Mouse (Mus musculus): ENCODE results near the gene Gps2. TPM values are rescaled to one million over a fixed set of nuclear protein-coding genes. Genes with fewer than 3 reads are reported as not detected.

Gene Gps2
- polyA plus RNA-seq, 1 experiment from 2014 or later = 125 TPM

DNA sequence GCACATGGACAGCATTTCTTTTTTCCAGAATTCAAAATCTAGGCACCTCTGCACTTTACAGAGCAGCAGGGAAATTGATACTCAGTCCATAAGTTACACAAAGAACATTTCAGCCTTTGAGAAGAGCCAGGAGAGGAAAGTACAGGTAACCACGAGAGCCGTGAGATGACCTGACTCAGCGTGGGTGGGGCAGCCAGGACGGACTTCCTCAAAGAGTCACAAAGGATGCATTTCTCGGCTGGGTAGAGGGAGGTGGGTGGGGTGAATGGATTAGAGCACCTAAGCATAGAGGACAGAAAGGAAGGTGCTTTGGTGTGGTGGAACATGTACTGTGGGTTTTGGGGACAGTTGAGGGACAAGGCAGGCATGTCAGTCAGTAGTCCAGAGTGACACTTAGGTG, 48.2 kb downstream of the Gps2 start:
- no peak overlapping the region for H3K27ac ChIP-seq
- H3K4me3 ChIP-seq = no peak overlapping the region
- H3K4me2 ChIP-seq = no peak overlapping the region
- peaks cover 89% of the 10 kb centered on the region for H3K27me3 ChIP-seq (replicated peaks)
- no peaks in the 10 kb centered on the region for H3K9me3 ChIP-seq (replicated peaks)
- H3K9ac ChIP-seq = no peak overlapping the region
- H3K36me3 ChIP-seq = no peaks in the 10 kb centered on the region
- 13% methylated on average over 5 of the region's 5 CpGs for WGBS (ENCODE audit: insufficient replicate concordance)
- no peak for ATAC-seq
- peaks cover 18% of the 10 kb centered on the region for H3K4me1 ChIP-seq

DNA sequence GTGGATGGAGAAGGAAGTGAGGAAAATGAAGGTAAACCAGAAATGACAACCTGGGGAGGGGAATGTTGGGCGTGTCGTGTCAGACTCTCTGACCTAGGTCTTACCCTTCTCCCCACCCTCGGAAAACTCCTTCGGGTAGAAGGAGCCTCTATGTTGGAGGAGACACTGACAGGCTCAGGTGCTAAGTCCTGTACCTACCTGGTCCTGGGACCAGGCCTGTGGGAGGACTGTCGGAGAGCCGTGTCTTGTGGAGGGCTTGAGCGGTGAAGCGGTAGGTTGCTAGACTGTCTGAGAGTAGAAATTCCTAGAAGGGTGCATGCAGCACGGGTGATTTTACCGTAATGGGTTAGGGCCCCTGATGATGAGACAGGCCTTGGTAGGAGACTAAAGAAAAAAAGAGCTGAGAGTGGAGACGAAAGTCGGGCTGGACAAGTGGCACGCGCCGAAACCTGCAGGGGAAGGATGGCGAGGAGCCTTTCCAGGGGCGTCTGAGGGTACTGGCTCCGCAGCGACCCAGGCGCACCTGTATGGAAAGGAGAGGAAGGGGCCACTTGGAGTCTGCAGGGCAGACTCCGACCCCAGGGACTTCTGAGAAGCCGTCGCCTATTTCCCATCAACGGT, 51.1 kb downstream of the Gps2 start, which contains the start of gene Cldn7:
Gene Cldn7, plus strand, starts transcription at position 130 of the 621 bp plus-strand sequence.
- H3K9ac ChIP-seq = no peak within 1 kb of the TSS

DNA sequence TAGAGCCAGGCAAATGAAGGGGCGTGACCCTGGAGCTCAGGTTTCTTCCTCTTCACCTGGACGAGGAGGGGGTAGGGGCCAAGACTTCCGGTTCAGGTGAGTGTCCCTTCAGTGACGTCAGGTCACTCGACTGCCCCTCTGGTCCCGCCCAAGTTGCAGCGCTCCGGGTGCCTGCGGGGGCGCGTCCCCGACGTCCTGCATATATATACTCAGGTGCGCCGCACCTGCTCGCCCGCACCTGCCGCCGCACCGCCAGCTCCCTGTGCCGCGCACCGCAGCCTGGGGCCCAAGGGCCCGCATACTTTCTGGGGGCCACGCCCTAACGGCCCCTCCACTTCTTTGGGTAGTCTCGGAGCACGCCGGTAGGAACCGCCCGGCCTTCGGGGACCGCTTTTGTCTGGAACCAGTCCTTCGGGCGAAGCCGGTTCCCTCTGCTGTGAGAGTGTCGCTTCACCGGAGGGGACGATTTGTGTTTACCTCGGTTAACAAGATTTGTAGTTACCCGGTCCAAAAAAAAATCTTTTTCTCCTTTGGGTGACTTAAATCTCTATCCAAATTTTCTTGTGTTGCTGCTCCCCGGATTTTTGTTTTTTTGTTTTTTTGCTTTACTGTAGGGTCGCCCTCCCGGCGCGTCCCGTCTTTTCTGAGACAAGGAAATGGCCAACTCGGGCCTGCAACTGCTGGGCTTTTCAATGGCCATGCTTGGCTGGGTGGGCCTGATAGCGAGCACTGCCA, 51.8 kb downstream of the Gps2 start:
- peak overlapping the region; percentile 50 for H3K4me3 ChIP-seq
- no peak for ATAC-seq
- H3K9ac ChIP-seq = no peak overlapping the region
- H3K27me3 ChIP-seq (replicated peaks) = peaks cover 85% of the 10 kb centered on the region
- no peaks in the 10 kb centered on the region for H3K9me3 ChIP-seq (replicated peaks)
- peaks cover 25% of the 10 kb centered on the region for H3K4me1 ChIP-seq
- 3% methylated on average over 48 of the region's 49 CpGs for WGBS (ENCODE audit: insufficient replicate concordance)
- no peak overlapping the region for H3K27ac ChIP-seq
- peaks cover 22% of the 10 kb centered on the region for H3K36me3 ChIP-seq
- H3K4me2 ChIP-seq = peak overlapping the region; percentile 74

More for the DNA sequence above, 51.1 kb downstream of the Gps2 start, which contains the start of gene Cldn7:
- 11% methylated on average over 24 of the region's 24 CpGs for WGBS (ENCODE audit: insufficient replicate concordance)
- peaks cover 88% of the 10 kb centered on the region for H3K27me3 ChIP-seq (replicated peaks)
- peaks cover 25% of the 10 kb centered on the region for H3K4me1 ChIP-seq
- H3K27ac ChIP-seq = no peak within 1 kb of the TSS
- H3K9me3 ChIP-seq (replicated peaks) = no peaks in the 10 kb centered on the region
- ATAC-seq = no peak
- H3K36me3 ChIP-seq = peaks cover 15% of the 10 kb centered on the region
- peak within 1 kb of the TSS; percentile 49 for H3K4me2 ChIP-seq
- H3K4me3 ChIP-seq = peak within 1 kb of the TSS; percentile 50

Small RNA genes lying within 50 kb of the gene (microRNA-seq; reads per million reads assigned to microRNA genes)
- gene Mir6924 = not detected

Other genes starting within 250 kb of the Gps2 start
- gene Cd68, start 247.7 kb upstream of the Gps2 start, polyA plus RNA-seq (2016; fragmentation: Nextera tagmentation; extraction: Ambion mirVana) = 14.5 and 15.0 TPM in 2 replicates
- gene Eif4a1, start 241.5 kb upstream of the Gps2 start, polyA plus RNA-seq (2016; fragmentation: Nextera tagmentation; extraction: Ambion mirVana) = 393 and 408 TPM in 2 replicates
- 53.8 and 56.2 TPM in 2 replicates for gene Senp3, start 231.8 kb upstream of the Gps2 start, polyA plus RNA-seq (2016; fragmentation: Nextera tagmentation; extraction: Ambion mirVana)
- 0.14 and 0.23 TPM in 2 replicates for gene Tnfsf13, start 228.1 kb upstream of the Gps2 start, polyA plus RNA-seq (2016; fragmentation: Nextera tagmentation; extraction: Ambion mirVana)
- gene Tnfsf12, start 218.0 kb upstream of the Gps2 start, polyA plus RNA-seq (2016; fragmentation: Nextera tagmentation; extraction: Ambion mirVana) = 3.3 and 3.6 TPM in 2 replicates
- 0.72 and 0.98 TPM in 2 replicates for gene Tnfsfm13, start 217.8 kb upstream of the Gps2 start, polyA plus RNA-seq (2016; fragmentation: Nextera tagmentation; extraction: Ambion mirVana)
- gene Polr2a, start 155.3 kb upstream of the Gps2 start, polyA plus RNA-seq (2016; fragmentation: Nextera tagmentation; extraction: Ambion mirVana) = 17.4 and 20.2 TPM in 2 replicates
- not detected in 2 replicates for gene Slc35g3, start 151.9 kb upstream of the Gps2 start, polyA plus RNA-seq (2016; fragmentation: Nextera tagmentation; extraction: Ambion mirVana)
- gene Zbtb4, start 148.0 kb upstream of the Gps2 start, polyA plus RNA-seq (2016; fragmentation: Nextera tagmentation; extraction: Ambion mirVana) = 0.43 and 0.70 TPM in 2 replicates
- 0.63 and 0.64 TPM in 2 replicates for gene Chrnb1, start 117.9 kb upstream of the Gps2 start, polyA plus RNA-seq (2016; fragmentation: Nextera tagmentation; extraction: Ambion mirVana)
- 0.45 and 0.48 TPM in 2 replicates for gene Fgf11, start 112.0 kb upstream of the Gps2 start, polyA plus RNA-seq (2016; fragmentation: Nextera tagmentation; extraction: Ambion mirVana)
- gene Tmem102, start 108.3 kb upstream of the Gps2 start, polyA plus RNA-seq (2016; fragmentation: Nextera tagmentation; extraction: Ambion mirVana) = 0.59 and 0.72 TPM in 2 replicates
- not detected in 2 replicates for gene Gm39566, start 98.6 kb upstream of the Gps2 start, polyA plus RNA-seq (2016; fragmentation: Nextera tagmentation; extraction: Ambion mirVana)
- not detected in 2 replicates for gene Spem2, start 95.4 kb upstream of the Gps2 start, polyA plus RNA-seq (2016; fragmentation: Nextera tagmentation; extraction: Ambion mirVana)
- not detected in 2 replicates for gene Spem1, start 91.7 kb upstream of the Gps2 start, polyA plus RNA-seq (2016; fragmentation: Nextera tagmentation; extraction: Ambion mirVana)
- gene Nlgn2, start 76.1 kb upstream of the Gps2 start, polyA plus RNA-seq (2016; fragmentation: Nextera tagmentation; extraction: Ambion mirVana) = 1.3 and 1.4 TPM in 2 replicates
- gene Tmem256, start 75.4 kb upstream of the Gps2 start, polyA plus RNA-seq (2016; fragmentation: Nextera tagmentation; extraction: Ambion mirVana) = 330 and 338 TPM in 2 replicates
- 37.0 and 37.7 TPM in 2 replicates for gene Plscr3, start 67.5 kb upstream of the Gps2 start, polyA plus RNA-seq (2016; fragmentation: Nextera tagmentation; extraction: Ambion mirVana)
- gene Tnk1, start 55.2 kb upstream of the Gps2 start, polyA plus RNA-seq (2016; fragmentation: Nextera tagmentation; extraction: Ambion mirVana) = 1.2 and 1.4 TPM in 2 replicates
- not detected in 2 replicates for gene Tmem95, start 35.9 kb upstream of the Gps2 start, polyA plus RNA-seq (2016; fragmentation: Nextera tagmentation; extraction: Ambion mirVana)
- 1.3 TPM in 2 replicates for gene Kctd11, start 32.5 kb upstream of the Gps2 start, polyA plus RNA-seq (2016; fragmentation: Nextera tagmentation; extraction: Ambion mirVana)
- 7.6 and 8.1 TPM in 2 replicates for gene Acap1, start 18.3 kb upstream of the Gps2 start, polyA plus RNA-seq (2016; fragmentation: Nextera tagmentation; extraction: Ambion mirVana)
- 2.3 TPM in 2 replicates for gene 2810408A11Rik, start 12.9 kb upstream of the Gps2 start, polyA plus RNA-seq (2016; fragmentation: Nextera tagmentation; extraction: Ambion mirVana)
- 4.5 and 5.7 TPM in 2 replicates for gene Neurl4, start 12.8 kb upstream of the Gps2 start, polyA plus RNA-seq (2016; fragmentation: Nextera tagmentation; extraction: Ambion mirVana)
- gene Eif5a, start 8.1 kb downstream of the Gps2 start, polyA plus RNA-seq (2016; fragmentation: Nextera tagmentation; extraction: Ambion mirVana) = 2,199 and 2,266 TPM in 2 replicates
- gene Ybx2, start 21.9 kb downstream of the Gps2 start, polyA plus RNA-seq (2016; fragmentation: Nextera tagmentation; extraction: Ambion mirVana) = 0.20 and 0.25 TPM in 2 replicates
- gene Slc2a4, start 34.3 kb downstream of the Gps2 start, polyA plus RNA-seq (2016; fragmentation: Nextera tagmentation; extraction: Ambion mirVana) = 14.9 and 17.0 TPM in 2 replicates
- 2.8 and 3.3 TPM in 2 replicates for gene Cldn7, start 50.9 kb downstream of the Gps2 start, polyA plus RNA-seq (2016; fragmentation: Nextera tagmentation; extraction: Ambion mirVana)
- 14.0 and 15.2 TPM in 2 replicates for gene Ctdnep1, start 67.3 kb downstream of the Gps2 start, polyA plus RNA-seq (2016; fragmentation: Nextera tagmentation; extraction: Ambion mirVana)
- gene Elp5, start 68.6 kb downstream of the Gps2 start, polyA plus RNA-seq (2016; fragmentation: Nextera tagmentation; extraction: Ambion mirVana) = 88.1 and 91.8 TPM in 2 replicates
- gene Gabarap, start 77.3 kb downstream of the Gps2 start, polyA plus RNA-seq (2016; fragmentation: Nextera tagmentation; extraction: Ambion mirVana) = 260 and 270 TPM in 2 replicates
- 39.5 and 40.9 TPM in 2 replicates for gene Phf23, start 81.9 kb downstream of the Gps2 start, polyA plus RNA-seq (2016; fragmentation: Nextera tagmentation; extraction: Ambion mirVana)
- 13.4 and 13.7 TPM in 2 replicates for gene Dvl2, start 86.7 kb downstream of the Gps2 start, polyA plus RNA-seq (2016; fragmentation: Nextera tagmentation; extraction: Ambion mirVana)
- gene Acadvl, start 101.5 kb downstream of the Gps2 start, polyA plus RNA-seq (2016; fragmentation: Nextera tagmentation; extraction: Ambion mirVana) = 89.9 and 91.3 TPM in 2 replicates
- 2.3 and 2.7 TPM in 2 replicates for gene Dlg4, start 103.1 kb downstream of the Gps2 start, polyA plus RNA-seq (2016; fragmentation: Nextera tagmentation; extraction: Ambion mirVana)
- gene Asgr1, start 140.2 kb downstream of the Gps2 start, polyA plus RNA-seq (2016; fragmentation: Nextera tagmentation; extraction: Ambion mirVana) = 0.51 and 0.63 TPM in 2 replicates
- gene Asgr2, start 178.8 kb downstream of the Gps2 start, polyA plus RNA-seq (2016; fragmentation: Nextera tagmentation; extraction: Ambion mirVana) = 4.3 and 4.8 TPM in 2 replicates
- gene Mgl2, start 216.4 kb downstream of the Gps2 start, polyA plus RNA-seq (2016; fragmentation: Nextera tagmentation; extraction: Ambion mirVana) = 0.72 and 0.80 TPM in 2 replicates
- 0.33 TPM in 1 of 2 replicates, not detected in the other for gene Clec10a, start 242.3 kb downstream of the Gps2 start, polyA plus RNA-seq (2016; fragmentation: Nextera tagmentation; extraction: Ambion mirVana)

Measured in liver, embryonic 12.5 days (tissue).